Mouse (Mus musculus) heart, adult 2 months (tissue): ENCODE measurements at regions not wholly inside any gene's neighbourhood (a gene's known extent, or its start where the extent isn't known, plus 50 kb on each side); places are given as distances from the start of the nearest gene placed in this dataset.

ENCODE experiments used
- DNase-seq, 2 experiments: peaks; one replicate each; pipeline ENCODE4 v3.0.0; 2021
- H3K27ac ChIP-seq: fragments of 200-600 bp; 2 replicates; pipeline ENCODE4 v1.8.1; 2022
- H3K27me3 ChIP-seq: fragments of 200-500 bp; 2 replicates; pipeline ENCODE4 v1.6.1; 2012; ENCODE audit warnings: mild to moderate bottlenecking, low read length, inconsistent platforms, mixed read lengths; ENCODE audit not compliant: control insufficient read depth, insufficient read depth
- H3K36me3 ChIP-seq: fragments of 200-500 bp; 2 replicates; pipeline ENCODE4 v1.6.1; 2012; ENCODE audit warnings: low read length, inconsistent platforms; ENCODE audit not compliant: control insufficient read depth, insufficient read depth
- H3K4me1 ChIP-seq: fragments of 200-500 bp; 2 replicates; pipeline ENCODE4 v1.6.1; 2011; ENCODE audit warnings: low read length; ENCODE audit not compliant: control insufficient read depth, insufficient read depth
- H3K4me3 ChIP-seq: fragments of 200-600 bp; 2 replicates; pipeline ENCODE4 v1.8.1; 2022
- H3K79me2 ChIP-seq: fragments of 200-500 bp; replicated peaks from 2 replicates; pipeline ENCODE4 v1.6.1; 2012; ENCODE audit warnings: mild to moderate bottlenecking, inconsistent platforms, low read length, moderate library complexity, mixed read lengths; ENCODE audit not compliant: control insufficient read depth, insufficient read depth
- H3K9ac ChIP-seq: fragments of 200-500 bp; 2 replicates; pipeline ENCODE4 v1.6.1; 2012; ENCODE audit warnings: low read depth, mild to moderate bottlenecking, control low read depth, inconsistent platforms, low read length, mixed read lengths
- CTCF ChIP-seq: fragments of 200-600 bp; IDR thresholded peaks from 2 replicates; pipeline ENCODE4 v1.8.1; 2022; ENCODE audit warnings: antibody characterized with exemption, mild to moderate bottlenecking, moderate library complexity
- EP300 ChIP-seq: fragments of 200-500 bp; IDR thresholded peaks from 2 replicates; pipeline ENCODE4 v1.6.1; 2011; ENCODE audit warnings: low read depth, low read length, control low read depth; ENCODE audit not compliant: insufficient read depth
- POLR2A ChIP-seq: fragments of 200-500 bp; IDR thresholded peaks from 2 replicates; pipeline ENCODE4 v1.6.1; 2011; ENCODE audit warnings: mild to moderate bottlenecking, low read depth, low read length, control low read depth; ENCODE audit not compliant: insufficient read depth
- WGBS: fragments of 180-500 bp; shearing (Covaris S2); methylation state at CpG from one replicate; pipeline ENCODE4 v1.1.7; 2018; 5-methylcytosine and 5-hydroxymethylcytosine counted together
- intact Hi-C: fragments of 180-260 bp; cut with DNase I; formaldehyde crosslinking; loops from one replicate; pipeline ENCODE4 v1.15.1; 2025

- Histone ChIP-seq H3K4me3 (no peak overlapping the region), H3K27me3 (no peaks in the 10 kb centered on the region), H3K27ac (no peak overlapping the region), H3K36me3 (no peaks in the 10 kb centered on the region), H3K9ac (no peak overlapping the region), H3K4me1 (peaks cover 9% of the 10 kb centered on the region), H3K79me2 (no peaks in the 10 kb centered on the region)
- DNase-seq: no peak
- TF ChIP-seq CTCF: no peak
- TF ChIP-seq POLR2A: no peak
- TF ChIP-seq EP300: no peak
- intact Hi-C loops: loop anchor here (5.0 kb wide), 1 partner anchor 238 kb away; the partner anchor contains the start of gene Gadd45g
- 34% methylated on average over 3 of the region's 3 CpGs for WGBS
Measured at GRCm38 (mm10) chr13:52085110-52085509, 238.6 kb downstream of the Gadd45g start.

- H3K4me3 ChIP-seq: no peak overlapping the region
- no peak for DNase-seq
- intact Hi-C loops: loop anchor here (5.0 kb wide), 1 partner anchor 241 kb away; the partner anchor contains the start of gene Gadd45g
- WGBS: 24% methylated on average over 8 of the region's 8 CpGs
- peaks cover 2% of the 10 kb centered on the region for H3K4me1 ChIP-seq
- H3K9ac ChIP-seq: no peak overlapping the region
- no peak overlapping the region for H3K27ac ChIP-seq
- H3K36me3 ChIP-seq: no peaks in the 10 kb centered on the region
- H3K79me2 ChIP-seq: no peaks in the 10 kb centered on the region
- no peaks in the 10 kb centered on the region for H3K27me3 ChIP-seq
- TF ChIP-seq EP300 (0 out of 2 replicates have a peak, but pooled peaks have one; percentile 31), CTCF (peak; percentile 19; the same call in 1 of the 2 replicates), POLR2A (no peak)
Measured at GRCm38 (mm10) chr13:52088319-52088718, 241.8 kb downstream of the Gadd45g start.

- no peak overlapping the region for H3K9ac ChIP-seq
- H3K79me2 ChIP-seq: no peaks in the 10 kb centered on the region
- DNase-seq: no peak
- no peaks in the 10 kb centered on the region for H3K27me3 ChIP-seq
- no peak overlapping the region for H3K27ac ChIP-seq
- intact Hi-C loops: no loop called here
- no peak overlapping the region for H3K4me3 ChIP-seq
- H3K36me3 ChIP-seq: no peaks in the 10 kb centered on the region
- WGBS: 78% methylated on average over 4 of the region's 4 CpGs
- no peak for TF ChIP-seq EP300
- TF ChIP-seq POLR2A: no peak
- TF ChIP-seq CTCF: no peak
- peaks cover 2% of the 10 kb centered on the region for H3K4me1 ChIP-seq
Measured at GRCm38 (mm10) chr13:52090365-52090764, 243.9 kb downstream of the Gadd45g start.

- no peaks in the 10 kb centered on the region for H3K79me2 ChIP-seq
- H3K36me3 ChIP-seq: no peaks in the 10 kb centered on the region
- H3K27ac ChIP-seq: no peak overlapping the region
- H3K4me1 ChIP-seq: no peaks in the 10 kb centered on the region
- intact Hi-C loops: no loop called here
- 66% methylated on average over 7 of the region's 7 CpGs for WGBS
- no peak for DNase-seq
- H3K27me3 ChIP-seq: no peaks in the 10 kb centered on the region
- no peak overlapping the region for H3K9ac ChIP-seq
- no peak for TF ChIP-seq EP300
- TF ChIP-seq POLR2A: no peak
- TF ChIP-seq CTCF: no peak
- H3K4me3 ChIP-seq: no peak overlapping the region
Measured at GRCm38 (mm10) chr13:52094785-52095184, 248.3 kb downstream of the Gadd45g start.

GRCm38 (mm10) chr13:52096506-52096905 lies 250.0 kb downstream of the Gadd45g start:
- Histone ChIP-seq H3K4me1 (no peaks in the 10 kb centered on the region), H3K36me3 (no peaks in the 10 kb centered on the region), H3K27me3 (no peaks in the 10 kb centered on the region), H3K4me3 (no peak overlapping the region), H3K79me2 (no peaks in the 10 kb centered on the region), H3K9ac (no peak overlapping the region), H3K27ac (no peak overlapping the region)
- DNase-seq: no peak
- WGBS: 94% methylated on average over 7 of the region's 7 CpGs
- TF ChIP-seq EP300 (no peak), POLR2A (no peak), CTCF (no peak)
- intact Hi-C loops: no loop called here

- no peaks in the 10 kb centered on the region for H3K27me3 ChIP-seq
- no peaks in the 10 kb centered on the region for H3K79me2 ChIP-seq
- no peaks in the 10 kb centered on the region for H3K36me3 ChIP-seq
- intact Hi-C loops: no loop called here
- no peak overlapping the region for H3K27ac ChIP-seq
- no peak overlapping the region for H3K4me3 ChIP-seq
- DNase-seq: no peak
- whole genome bisulfite sequencing: 44% methylated on average over 9 of the region's 9 CpGs
- TF ChIP-seq POLR2A: no peak
- no peak for TF ChIP-seq EP300
- TF ChIP-seq CTCF: no peak
- H3K9ac ChIP-seq: no peak overlapping the region
- H3K4me1 ChIP-seq: no peaks in the 10 kb centered on the region
Measured at GRCm38 (mm10) chr13:52105989-52106642, 259.6 kb downstream of the Gadd45g start.
